Mouse (Mus musculus) stomach, embryonic 16.5 days (tissue): ENCODE results near the gene Sh3rf1. TPM values are rescaled to one million over a fixed set of nuclear protein-coding genes. Genes with fewer than 3 reads are reported as not detected.

Experiments
- ATAC-seq: fragments of 200-750 bp; cut with Nextera tagmentation; 2 replicates; pipeline ENCODE4 v1.8.0; 2017; ENCODE audit warnings: moderate number of reproducible peaks, moderate TSS enrichment; ENCODE audit not compliant: insufficient read depth, low FRiP score
- H3K27ac ChIP-seq: fragments of 300-500 bp; sonication (generic); 2 replicates; pipeline ENCODE4 v1.5.1; 2014; ENCODE audit warnings: low read length
- H3K27me3 ChIP-seq: fragments of 300-500 bp; sonication (generic); 2 replicates; pipeline ENCODE4 v1.6.1; 2014; ENCODE audit warnings: low read length, control low read depth, mixed read lengths; ENCODE audit not compliant: control insufficient read depth, insufficient read depth
- H3K36me3 ChIP-seq: fragments of 300-500 bp; sonication (generic); 2 replicates; pipeline ENCODE4 v1.6.1; 2014; ENCODE audit warnings: low read length; ENCODE audit not compliant: control insufficient read depth, insufficient read depth
- H3K4me1 ChIP-seq: fragments of 300-500 bp; sonication (generic); 2 replicates; pipeline ENCODE4 v1.6.1; 2014; ENCODE audit warnings: low read length, control low read depth, mixed read lengths; ENCODE audit not compliant: control insufficient read depth, insufficient read depth
- H3K4me2 ChIP-seq: fragments of 300-500 bp; sonication (generic); 2 replicates; pipeline ENCODE4 v1.6.1; 2014; ENCODE audit warnings: low read depth, low read length, mixed read lengths
- H3K4me3 ChIP-seq: fragments of 300-500 bp; sonication (generic); replicated peaks from 2 replicates; pipeline ENCODE4 v1.5.1; 2014; ENCODE audit warnings: mild to moderate bottlenecking, low read length
- H3K9ac ChIP-seq: fragments of 300-500 bp; sonication (generic); 2 replicates; pipeline ENCODE4 v1.6.1; 2014; ENCODE audit warnings: low read length
- H3K9me3 ChIP-seq: fragments of 300-500 bp; sonication (generic); replicated peaks from 2 replicates; pipeline ENCODE4 v1.6.1; 2016; ENCODE audit warnings: low read length, control low read depth; ENCODE audit not compliant: control insufficient read depth
- WGBS: fragments of 180-500 bp; shearing (Covaris S2); extraction: QIAGEN DNeasy Blood & Tissue Kit; methylation state at CpG from one replicate; pipeline ENCODE4 v1.1.7; 2014; 5-methylcytosine and 5-hydroxymethylcytosine counted together
- polyA plus RNA-seq: library from polyadenylated mRNA; unstranded; fragments of >200 nt; fragmentation: Nextera tagmentation; extraction: Ambion mirVana; gene quantifications from 2 replicates; pipeline ENCODE4 v1.2.1, GENCODE M21; 2015

Gene Sh3rf1
- polyA plus RNA-seq, 1 experiment from 2014 or later: 10.2 TPM

- WGBS: 71% methylated on average over 10 of the region's 10 CpGs
- Histone ChIP-seq H3K4me2 (no peak overlapping the region), H3K9me3 (no peaks in the 10 kb centered on the region), H3K27ac (peak overlapping the region; percentile 4; the same call in 1 of the 2 replicates), H3K9ac (no peak overlapping the region), H3K36me3 (no peaks in the 10 kb centered on the region), H3K27me3 (no peaks in the 10 kb centered on the region), H3K4me1 (no peaks in the 10 kb centered on the region), H3K4me3 (no peak overlapping the region)
- ATAC-seq: no peak
These were observed 93.3 kb downstream of the Sh3rf1 start for GRCm38 (mm10) chr8:61316813-61317534.

DNA sequence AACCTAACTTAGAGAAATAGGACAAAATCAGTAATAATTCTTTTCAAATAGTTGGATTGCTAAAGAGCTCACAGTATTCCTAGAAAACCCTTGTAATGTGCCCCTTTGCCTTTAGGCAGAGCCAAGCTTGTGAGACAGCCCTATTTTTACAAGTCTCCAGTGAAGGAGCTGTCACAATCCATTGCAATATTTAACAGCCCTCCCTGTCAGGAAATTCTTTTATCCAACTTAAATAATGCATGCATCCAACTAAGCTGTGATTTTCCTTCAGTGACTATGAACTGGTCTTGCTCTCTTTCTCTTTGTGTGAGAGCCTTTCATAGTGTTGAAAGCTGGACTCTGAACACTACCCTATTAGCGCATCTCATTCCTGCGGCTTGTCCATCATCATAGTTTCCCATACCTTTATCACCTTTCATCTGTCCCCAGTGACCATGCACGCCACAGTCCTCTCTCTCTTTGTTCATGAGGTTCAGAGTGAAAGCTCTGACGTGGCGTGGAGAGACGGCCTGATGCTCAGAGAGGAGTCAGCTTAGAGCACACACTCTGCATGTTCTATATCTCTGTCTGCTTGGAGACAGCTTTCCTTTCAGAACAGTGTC is 94.0 kb downstream of the Sh3rf1 start:
- Histone ChIP-seq H3K9me3 (no peaks in the 10 kb centered on the region), H3K9ac (no peak overlapping the region), H3K4me3 (no peak overlapping the region), H3K36me3 (no peaks in the 10 kb centered on the region), H3K27ac (no peak overlapping the region), H3K4me1 (no peaks in the 10 kb centered on the region), H3K4me2 (no peak overlapping the region), H3K27me3 (no peaks in the 10 kb centered on the region)
- 93% methylated on average over 6 of the region's 6 CpGs for WGBS
- no peak for ATAC-seq

GRCm38 (mm10) chr8:61321216-61321615 is 97.5 kb downstream of the Sh3rf1 start:
- 59% methylated on average over 3 of the region's 3 CpGs for WGBS

DNA sequence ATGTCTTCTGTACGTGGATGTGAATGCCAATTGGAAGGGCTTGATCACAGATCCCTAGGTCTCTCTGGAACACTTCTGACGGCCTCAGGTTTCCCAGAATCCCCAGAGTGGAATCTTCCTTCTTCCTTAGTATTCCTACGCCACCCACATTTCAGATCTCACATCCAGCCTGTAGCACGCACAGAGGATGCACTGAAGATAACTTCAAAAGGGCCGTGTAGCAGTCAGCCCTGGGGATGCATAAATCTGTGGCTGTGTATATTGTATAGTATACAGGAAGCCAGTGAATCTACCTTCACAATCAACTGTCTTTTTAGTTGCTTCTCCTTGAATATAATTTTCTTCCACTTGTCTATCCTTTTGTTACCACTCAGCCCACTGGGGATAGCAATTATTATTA is 98.1 kb downstream of the Sh3rf1 start:
- 81% methylated on average over 5 of the region's 5 CpGs for WGBS
- Histone ChIP-seq H3K4me2 (no peak overlapping the region), H3K27me3 (no peaks in the 10 kb centered on the region), H3K4me1 (no peaks in the 10 kb centered on the region), H3K27ac (no peak overlapping the region), H3K9me3 (no peaks in the 10 kb centered on the region), H3K9ac (no peak overlapping the region), H3K36me3 (no peaks in the 10 kb centered on the region), H3K4me3 (no peak overlapping the region)
- no peak for ATAC-seq

More at GRCm38 (mm10) chr8:61321216-61321615, 97.5 kb downstream of the Sh3rf1 start:
- Histone ChIP-seq H3K4me1 (no peaks in the 10 kb centered on the region), H3K4me2 (no peak overlapping the region), H3K9ac (no peak overlapping the region), H3K36me3 (no peaks in the 10 kb centered on the region), H3K27me3 (no peaks in the 10 kb centered on the region), H3K27ac (no peak overlapping the region), H3K9me3 (no peaks in the 10 kb centered on the region), H3K4me3 (no peak overlapping the region)
- ATAC-seq: no peak

DNA sequence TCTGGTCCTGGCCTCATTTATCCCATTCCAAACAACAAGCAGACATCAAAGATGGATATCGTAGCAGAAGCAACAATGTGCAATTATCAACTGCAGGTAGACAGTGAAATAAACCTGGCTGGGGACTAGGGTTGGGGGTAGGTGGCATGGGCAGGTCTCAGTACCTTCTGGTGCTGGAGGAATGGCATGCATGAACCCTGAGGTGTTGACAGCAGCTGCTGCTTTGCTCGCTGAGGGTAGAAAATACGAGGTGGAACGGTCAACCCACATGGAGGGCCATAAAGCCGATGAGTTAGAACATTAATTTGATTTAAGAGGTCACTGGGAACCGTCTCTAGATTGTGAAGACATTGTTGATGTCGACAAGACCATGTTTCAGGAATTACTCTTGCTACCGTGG is 98.8 kb downstream of the Sh3rf1 start:
- no peaks in the 10 kb centered on the region for H3K4me1 ChIP-seq

DNA sequence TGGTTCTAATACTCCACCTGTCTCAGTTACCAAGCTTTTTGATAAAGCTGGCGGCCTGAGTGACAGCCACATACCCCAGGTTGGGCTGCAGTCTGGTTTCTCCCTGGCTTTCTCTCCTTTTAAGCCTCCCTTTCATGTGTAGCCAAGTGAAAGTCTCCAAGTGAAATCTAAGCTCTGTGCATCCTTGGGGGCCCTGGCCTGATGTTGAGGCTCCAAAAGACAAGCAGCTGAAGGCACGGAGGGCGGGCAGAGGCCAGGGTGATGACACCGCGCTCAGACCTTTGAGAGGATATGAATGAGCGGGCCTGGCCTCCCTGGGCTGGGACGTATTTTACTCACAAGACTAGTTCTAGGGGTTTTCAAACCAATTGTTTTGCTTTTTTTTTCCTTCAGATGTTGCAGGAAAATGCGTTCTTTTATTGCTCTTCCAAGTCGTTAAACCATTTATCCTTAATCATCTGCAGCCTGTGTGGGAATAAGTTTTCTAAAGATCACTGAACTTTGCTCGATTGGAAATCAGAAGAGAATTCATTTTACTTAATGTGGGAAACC is 100.8 kb downstream of the Sh3rf1 start:
- no peaks in the 10 kb centered on the region for H3K4me1 ChIP-seq
- no peak for ATAC-seq
- no peaks in the 10 kb centered on the region for H3K36me3 ChIP-seq
- H3K4me3 ChIP-seq: no peak overlapping the region
- H3K9ac ChIP-seq: no peak overlapping the region
- H3K9me3 ChIP-seq: no peaks in the 10 kb centered on the region
- no peaks in the 10 kb centered on the region for H3K27me3 ChIP-seq
- no peak overlapping the region for H3K4me2 ChIP-seq
- 79% methylated on average over 10 of the region's 10 CpGs for WGBS
- no peak overlapping the region for H3K27ac ChIP-seq

More for the DNA sequence above, 98.8 kb downstream of the Sh3rf1 start:
- Histone ChIP-seq H3K9ac (no peak overlapping the region), H3K9me3 (no peaks in the 10 kb centered on the region), H3K4me3 (no peak overlapping the region), H3K36me3 (no peaks in the 10 kb centered on the region), H3K27me3 (no peaks in the 10 kb centered on the region), H3K4me2 (no peak overlapping the region), H3K27ac (no peak overlapping the region)
- 77% methylated on average over 8 of the region's 8 CpGs for WGBS
- no peak for ATAC-seq

DNA sequence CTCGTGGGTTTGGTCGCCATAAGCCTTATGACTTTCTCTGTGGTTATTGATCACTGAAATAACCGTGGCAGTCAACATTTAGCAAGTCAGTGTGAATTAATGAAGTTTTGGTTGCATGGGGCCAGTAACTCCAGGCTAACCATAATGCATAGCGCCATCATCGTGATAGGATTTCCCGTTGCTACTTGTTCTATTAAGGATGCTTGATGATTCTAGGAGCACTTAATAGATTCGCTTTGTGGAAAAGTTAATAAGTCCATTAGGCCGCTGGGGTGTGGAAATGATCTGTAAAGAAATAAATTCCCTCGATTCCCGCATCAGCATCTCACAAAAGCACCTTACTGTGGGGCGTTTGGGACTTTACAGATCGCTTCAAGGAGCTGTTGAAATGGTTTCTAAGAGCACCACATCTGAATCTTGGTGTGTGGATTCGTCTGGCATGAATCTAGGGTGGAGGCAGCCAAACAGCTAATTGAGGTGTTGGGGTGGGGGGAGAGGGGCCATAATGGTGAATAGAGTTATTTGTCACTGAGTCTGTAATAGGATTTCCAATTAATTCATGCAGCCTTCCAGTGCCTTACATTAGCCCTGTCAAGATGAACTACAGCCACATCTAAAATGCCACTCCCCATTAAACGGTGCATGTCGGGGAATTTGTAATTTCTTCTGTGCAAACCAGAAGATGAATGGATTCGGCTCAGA is 101.5 kb downstream of the Sh3rf1 start:
- 86% methylated on average over 16 of the region's 16 CpGs for WGBS
- no peak for ATAC-seq
- no peaks in the 10 kb centered on the region for H3K9me3 ChIP-seq
- H3K27me3 ChIP-seq: no peaks in the 10 kb centered on the region
- no peak overlapping the region for H3K9ac ChIP-seq
- no peak overlapping the region for H3K4me2 ChIP-seq
- H3K36me3 ChIP-seq: 0 out of 2 replicates have a peak, but pooled peaks cover 4% of the 10 kb centered on the region
- H3K27ac ChIP-seq: no peak overlapping the region
- H3K4me3 ChIP-seq: no peak overlapping the region
- no peaks in the 10 kb centered on the region for H3K4me1 ChIP-seq

DNA sequence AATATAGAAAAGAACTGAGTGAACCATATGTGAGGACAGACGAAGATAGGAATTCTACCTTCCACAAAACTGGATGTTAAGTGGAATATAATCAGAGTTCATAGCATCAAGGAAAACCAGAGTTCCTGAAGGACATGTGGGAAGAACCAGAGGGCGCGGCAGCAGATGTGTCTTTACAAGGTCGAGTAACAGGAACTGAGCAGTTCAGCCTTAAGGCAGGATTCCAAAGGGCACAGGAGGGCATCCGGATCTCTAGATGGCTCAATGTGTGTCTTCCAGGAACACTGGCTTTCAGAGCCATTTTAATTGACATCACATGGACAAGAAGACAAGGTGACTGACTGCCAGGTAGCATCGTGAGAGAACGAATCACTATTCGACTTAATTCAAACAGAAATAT is 102.6 kb downstream of the Sh3rf1 start:
- H3K27ac ChIP-seq: no peak overlapping the region
- no peak for ATAC-seq

GRCm38 (mm10) chr8:61327333-61327732 is 103.7 kb downstream of the Sh3rf1 start:
- 59% methylated on average over 5 of the region's 5 CpGs for WGBS

More for the DNA sequence above, 102.6 kb downstream of the Sh3rf1 start:
- Histone ChIP-seq H3K36me3 (0 out of 2 replicates have a peak, but pooled peaks cover 4% of the 10 kb centered on the region), H3K4me2 (no peak overlapping the region), H3K9me3 (no peaks in the 10 kb centered on the region), H3K9ac (no peak overlapping the region), H3K4me1 (no peaks in the 10 kb centered on the region), H3K4me3 (no peak overlapping the region), H3K27me3 (no peaks in the 10 kb centered on the region)
- WGBS: 81% methylated on average over 8 of the region's 8 CpGs

More at GRCm38 (mm10) chr8:61327333-61327732, 103.7 kb downstream of the Sh3rf1 start:
- ATAC-seq: no peak
- H3K36me3 ChIP-seq: 0 out of 2 replicates have a peak, but pooled peaks cover 4% of the 10 kb centered on the region
- H3K4me1 ChIP-seq: no peaks in the 10 kb centered on the region
- H3K9ac ChIP-seq: no peak overlapping the region
- no peak overlapping the region for H3K4me3 ChIP-seq
- no peak overlapping the region for H3K4me2 ChIP-seq
- no peak overlapping the region for H3K27ac ChIP-seq
- no peaks in the 10 kb centered on the region for H3K9me3 ChIP-seq
- no peaks in the 10 kb centered on the region for H3K27me3 ChIP-seq
